Comparison of ENCODE assay signal across 8 mouse cellular contexts in genomic region chr12:64104214-64104613, GRCm38 (mm10).
A peak's percentile ranks its signal among the peaks of the same experiment; 100 is the strongest.
DNase-seq lines count a peak whose midpoint lies in the region; ATAC-seq and TF ChIP-seq lines count a peak whose summit lies in the region.

No protein-coding gene starts in this region.

- ATAC-seq in lung, embryonic 14.5 days (ENCODE audit: insufficient read depth) = no peak
- ATAC-seq in megakaryocyte-erythroid progenitor cell, adult 5-6 weeks (replicated peaks; ENCODE audit: low FRiP score, low TSS enrichment, poor library complexity, severe bottlenecking) = no peak

- H3K4me2 ChIP-seq in lung, embryonic 14.5 days = no peak overlapping the region

- DNase-seq in gastrocnemius, adult 2 months = no peak
- DNase-seq in gastrocnemius, postnatal 25 days = no peak
- peak; percentile 67 for DNase-seq in lung, embryonic 14.5 days
- DNase-seq in lung, postnatal 4 days = no peak
- DNase-seq in R1 (ENCODE audit: low read depth, low spot score) = peak; percentile 44
- peak; percentile 5 to 39 for DNase-seq in left cerebral cortex, postnatal 14 days (ENCODE audit: low spot score in 2 of 2)
- no peak for DNase-seq in thymus, adult 2 months

- H3K4me1 ChIP-seq in lung, embryonic 14.5 days (ENCODE audit: insufficient read depth) = no peaks in the 10 kb centered on the region
- no peaks in the 10 kb centered on the region for H3K4me1 ChIP-seq in thymus, adult 2 months (replicated peaks; ENCODE audit: control insufficient read depth, insufficient read depth, low read length)

- peak; percentile 35 for TF ChIP-seq CTCF in gastrocnemius, adult 2 months (IDR thresholded peaks at IDR 0.05)
- peak; percentile 57 for TF ChIP-seq CTCF in lung, embryonic 14.5 days (IDR thresholded peaks at IDR 0.05; ENCODE audit: low read depth)
- no peak for TF ChIP-seq CTCF in thymus, adult 2 months (IDR thresholded peaks at IDR 0.05; ENCODE audit: borderline replicate concordance, control insufficient read depth, extremely low read depth, insufficient read depth, low read length, poor library complexity)

- H3K4me3 ChIP-seq in gastrocnemius, adult 2 months = no peak overlapping the region
- H3K4me3 ChIP-seq in lung, embryonic 14.5 days (ENCODE audit: low read depth, low read length) = no peak overlapping the region
- H3K4me3 ChIP-seq in thymus, adult 2 months (ENCODE audit: control insufficient read depth, insufficient read depth, low read length) = no peak overlapping the region

- 27% methylated on average over 2 of the region's 2 CpGs for WGBS in lung, embryonic 14.5 days
- WGBS in thymus, adult 2 months = 35% methylated on average over 2 of the region's 2 CpGs

- no peak for TF ChIP-seq POLR2A in thymus, adult 2 months (IDR thresholded peaks at IDR 0.05; ENCODE audit: control insufficient read depth, extremely low read depth, insufficient read depth, low read length, poor library complexity)

- intact Hi-C loops in gastrocnemius, adult 2 months (cut with DNase I) = no loop called here
- intact Hi-C loops in left cerebral cortex, postnatal 14 days (cut with DNase I) = no loop called here

- no peak overlapping the region for H3K9ac ChIP-seq in lung, embryonic 14.5 days

- H3K27me3 ChIP-seq in lung, embryonic 14.5 days (ENCODE audit: insufficient read depth, low read length) = no peaks in the 10 kb centered on the region
- H3K27me3 ChIP-seq in thymus, adult 2 months (ENCODE audit: control insufficient read depth, insufficient read depth, low read length) = no peaks in the 10 kb centered on the region

- H3K27ac ChIP-seq in gastrocnemius, adult 2 months = no peak overlapping the region
- H3K27ac ChIP-seq in lung, embryonic 14.5 days (ENCODE audit: low read depth) = no peak overlapping the region
- H3K27ac ChIP-seq in thymus, adult 2 months (ENCODE audit: control insufficient read depth, insufficient read depth, low read length) = no peak overlapping the region

- no peaks in the 10 kb centered on the region for H3K9me3 ChIP-seq in lung, embryonic 14.5 days (ENCODE audit: low read depth, low read length)

- no peaks in the 10 kb centered on the region for H3K36me3 ChIP-seq in lung, embryonic 14.5 days (ENCODE audit: insufficient read depth)
- H3K36me3 ChIP-seq in thymus, adult 2 months (ENCODE audit: control insufficient read depth, insufficient read depth, low read length) = no peaks in the 10 kb centered on the region

Comparison
In these comparisons a context has a peak if more than half of its experiments do, and no peak if none do; other contexts are left out.
1. DNase-seq: peak in lung, embryonic 14.5 days (single experiment), R1 (single experiment) and left cerebral cortex, postnatal 14 days (2 of 2); none in gastrocnemius, adult 2 months (single experiment), gastrocnemius, postnatal 25 days (single experiment), lung, postnatal 4 days (0 of 2) and thymus, adult 2 months (single experiment).